Mouse (Mus musculus): ENCODE results near the gene Mpp5.

GRCm38 (mm10) chr12:78778423-78779067 lies 29.8 kb downstream of the Mpp5 start:
- TF ChIP-seq CTCF (IDR thresholded peaks at IDR 0.05; ENCODE audit: low read depth, low read length) (no peak), POLR2A (IDR thresholded peaks at IDR 0.05; ENCODE audit: insufficient read depth, low read length) (no peak)
